Mouse (Mus musculus) limb, embryonic 13.5 days (tissue): ENCODE results near the gene Ccdc60. TPM values are rescaled to one million over a fixed set of nuclear protein-coding genes. Genes with fewer than 3 reads are reported as not detected.

Experiments used
- ATAC-seq: fragments of 200-750 bp; cut with Nextera tagmentation; 2 replicates; pipeline ENCODE4 v1.8.0; 2017; ENCODE audit warnings: low read depth, moderate number of reproducible peaks, moderate TSS enrichment; ENCODE audit not compliant: low FRiP score
- H3K27ac ChIP-seq: fragments of 300-500 bp; sonication (generic); 2 replicates; pipeline ENCODE4 v1.5.1; 2015; ENCODE audit warnings: inconsistent platforms, mild to moderate bottlenecking, moderate library complexity
- H3K27me3 ChIP-seq: fragments of 300-500 bp; sonication (generic); 2 replicates; pipeline ENCODE4 v1.6.1; 2015; ENCODE audit warnings: mild to moderate bottlenecking, inconsistent platforms
- H3K36me3 ChIP-seq: fragments of 300-500 bp; sonication (generic); 2 replicates; pipeline ENCODE4 v1.6.1; 2015; ENCODE audit warnings: inconsistent platforms, mild to moderate bottlenecking, moderate library complexity
- H3K4me1 ChIP-seq: fragments of 300-500 bp; sonication (generic); 2 replicates; pipeline ENCODE4 v1.6.1; 2015; ENCODE audit warnings: inconsistent platforms
- H3K4me2 ChIP-seq: fragments of 300-500 bp; sonication (generic); replicated peaks from 2 replicates; pipeline ENCODE4 v1.6.1; 2015; ENCODE audit warnings: inconsistent platforms, mild to moderate bottlenecking, moderate library complexity
- H3K4me3 ChIP-seq: fragments of 300-500 bp; sonication (generic); 2 replicates; pipeline ENCODE4 v1.5.1; 2015; ENCODE audit warnings: moderate library complexity, mild to moderate bottlenecking, inconsistent platforms
- H3K9ac ChIP-seq: fragments of 300-500 bp; sonication (generic); 2 replicates; pipeline ENCODE4 v1.6.1; 2015; ENCODE audit warnings: mild to moderate bottlenecking, inconsistent platforms
- H3K9me3 ChIP-seq: fragments of 300-500 bp; sonication (generic); 2 replicates; pipeline ENCODE4 v1.6.1; 2016; ENCODE audit warnings: inconsistent platforms
- WGBS: fragments of 180-500 bp; shearing (Covaris S2); methylation state at CpG from one replicate; pipeline ENCODE4 v1.1.7; 2015; 5-methylcytosine and 5-hydroxymethylcytosine counted together
- polyA plus RNA-seq: library from polyadenylated mRNA; unstranded; fragments of >200 nt; fragmentation: Nextera tagmentation; extraction: Ambion mirVana; gene quantifications from 2 replicates; pipeline ENCODE4 v1.2.1, GENCODE M21; 2015

Ccdc60 gene
- polyA plus RNA-seq, 1 experiment from 2014 or later: 1.4 TPM

GRCm38 (mm10) chr5:116269212-116270145 is 19.3 kb downstream of the Ccdc60 start:
- no peak overlapping the region for H3K4me2 ChIP-seq
- ATAC-seq: peak; percentile 30; the same call in 1 of the 2 replicates
- H3K27me3 ChIP-seq: no peaks in the 10 kb centered on the region
- no peaks in the 10 kb centered on the region for H3K36me3 ChIP-seq
- H3K9me3 ChIP-seq: no peaks in the 10 kb centered on the region
- H3K4me3 ChIP-seq: no peak overlapping the region
- H3K27ac ChIP-seq: no peak overlapping the region
- 67% methylated on average over 17 of the region's 17 CpGs for WGBS
- H3K4me1 ChIP-seq: peaks cover 22% of the 10 kb centered on the region
- H3K9ac ChIP-seq: no peak overlapping the region

GRCm38 (mm10) chr5:116262689-116263088 is 26.1 kb downstream of the Ccdc60 start:
- Histone ChIP-seq H3K4me3 (no peak overlapping the region), H3K9me3 (no peaks in the 10 kb centered on the region), H3K27ac (no peak overlapping the region), H3K36me3 (no peaks in the 10 kb centered on the region), H3K9ac (no peak overlapping the region), H3K4me1 (no peaks in the 10 kb centered on the region), H3K27me3 (no peaks in the 10 kb centered on the region), H3K4me2 (no peak overlapping the region)
- ATAC-seq: no peak
- 92% methylated on average over 2 of the region's 2 CpGs for WGBS

GRCm38 (mm10) chr5:116261944-116262343 is 26.8 kb downstream of the Ccdc60 start:
- no peak overlapping the region for H3K27ac ChIP-seq
- WGBS: 91% methylated on average over 5 of the region's 5 CpGs
- no peak overlapping the region for H3K4me2 ChIP-seq
- ATAC-seq: no peak
- H3K27me3 ChIP-seq: no peaks in the 10 kb centered on the region
- no peaks in the 10 kb centered on the region for H3K36me3 ChIP-seq
- no peaks in the 10 kb centered on the region for H3K9me3 ChIP-seq
- no peak overlapping the region for H3K9ac ChIP-seq
- H3K4me3 ChIP-seq: no peak overlapping the region
- H3K4me1 ChIP-seq: no peaks in the 10 kb centered on the region

GRCm38 (mm10) chr5:116260356-116260755 is 28.4 kb downstream of the Ccdc60 start:
- Histone ChIP-seq H3K27ac (no peak overlapping the region), H3K4me1 (no peaks in the 10 kb centered on the region), H3K9me3 (no peaks in the 10 kb centered on the region), H3K4me2 (no peak overlapping the region), H3K27me3 (no peaks in the 10 kb centered on the region), H3K36me3 (no peaks in the 10 kb centered on the region), H3K9ac (no peak overlapping the region), H3K4me3 (no peak overlapping the region)
- 89% methylated on average over 5 of the region's 5 CpGs for WGBS
- ATAC-seq: no peak

- Histone ChIP-seq H3K36me3 (no peaks in the 10 kb centered on the region), H3K4me1 (peaks cover 4% of the 10 kb centered on the region; the same call in 1 of the 2 replicates), H3K4me2 (no peak overlapping the region), H3K27ac (no peak overlapping the region), H3K4me3 (no peak overlapping the region), H3K27me3 (no peaks in the 10 kb centered on the region), H3K9me3 (no peaks in the 10 kb centered on the region), H3K9ac (no peak overlapping the region)
- WGBS: 61% methylated on average over 8 of the region's 8 CpGs
- ATAC-seq: no peak
Measured at GRCm38 (mm10) chr5:116258321-116258860, 30.4 kb downstream of the Ccdc60 start.

- 59% methylated on average over 4 of the region's 4 CpGs for WGBS
- Histone ChIP-seq H3K4me1 (peaks cover 4% of the 10 kb centered on the region; the same call in 1 of the 2 replicates), H3K27ac (no peak overlapping the region), H3K27me3 (no peaks in the 10 kb centered on the region), H3K4me2 (no peak overlapping the region), H3K4me3 (no peak overlapping the region), H3K9ac (no peak overlapping the region), H3K36me3 (no peaks in the 10 kb centered on the region), H3K9me3 (no peaks in the 10 kb centered on the region)
- no peak for ATAC-seq
Measured at GRCm38 (mm10) chr5:116253914-116254313, 34.9 kb downstream of the Ccdc60 start.

- no peak overlapping the region for H3K4me3 ChIP-seq
- H3K27ac ChIP-seq: no peak overlapping the region
- H3K9me3 ChIP-seq: no peaks in the 10 kb centered on the region
- H3K4me1 ChIP-seq: peaks cover 4% of the 10 kb centered on the region; the same call in 1 of the 2 replicates
- WGBS: 86% methylated on average over 6 of the region's 6 CpGs
- no peaks in the 10 kb centered on the region for H3K36me3 ChIP-seq
- H3K4me2 ChIP-seq: no peak overlapping the region
- H3K9ac ChIP-seq: no peak overlapping the region
- ATAC-seq: no peak
- H3K27me3 ChIP-seq: no peaks in the 10 kb centered on the region
Measured at GRCm38 (mm10) chr5:116252186-116252585, 36.6 kb downstream of the Ccdc60 start.

GRCm38 (mm10) chr5:116246642-116247041 is 42.1 kb downstream of the Ccdc60 start:
- 77% methylated on average over 7 of the region's 7 CpGs for WGBS
- Histone ChIP-seq H3K36me3 (no peaks in the 10 kb centered on the region), H3K4me2 (no peak overlapping the region), H3K4me3 (no peak overlapping the region), H3K27ac (no peak overlapping the region), H3K4me1 (0 out of 2 replicates have a peak, but pooled peaks cover 4% of the 10 kb centered on the region), H3K9ac (no peak overlapping the region), H3K27me3 (0 out of 2 replicates have a peak, but pooled peaks cover 2% of the 10 kb centered on the region), H3K9me3 (no peaks in the 10 kb centered on the region)
- no peak for ATAC-seq

- Histone ChIP-seq H3K9me3 (no peaks in the 10 kb centered on the region), H3K4me3 (no peak overlapping the region), H3K4me2 (no peak overlapping the region), H3K4me1 (peaks cover 12% of the 10 kb centered on the region), H3K36me3 (no peaks in the 10 kb centered on the region), H3K27me3 (peaks cover 6% of the 10 kb centered on the region; the same call in 1 of the 2 replicates), H3K9ac (no peak overlapping the region), H3K27ac (no peak overlapping the region)
- no peak for ATAC-seq
- WGBS: 73% methylated on average over 3 of the region's 3 CpGs
Measured at GRCm38 (mm10) chr5:116244476-116244875, 44.3 kb downstream of the Ccdc60 start.

GRCm38 (mm10) chr5:116243622-116244021 is 45.2 kb downstream of the Ccdc60 start:
- ATAC-seq: no peak
- 74% methylated on average over 9 of the region's 9 CpGs for WGBS

GRCm38 (mm10) chr5:116231841-116232643 is 56.7 kb downstream of the Ccdc60 start:
- 16% methylated on average over 19 of the region's 19 CpGs for WGBS
- peak overlapping the region; percentile 47 for H3K4me2 ChIP-seq
- no peaks in the 10 kb centered on the region for H3K36me3 ChIP-seq
- peak; percentile 48; the same call in 1 of the 2 replicates for ATAC-seq
- no peak overlapping the region for H3K4me3 ChIP-seq
- H3K4me1 ChIP-seq: peaks cover 16% of the 10 kb centered on the region
- no peak overlapping the region for H3K9ac ChIP-seq
- no peak overlapping the region for H3K27ac ChIP-seq
- H3K9me3 ChIP-seq: no peaks in the 10 kb centered on the region
- H3K27me3 ChIP-seq: 0 out of 2 replicates have a peak, but pooled peaks cover 5% of the 10 kb centered on the region

More at GRCm38 (mm10) chr5:116243622-116244021, 45.2 kb downstream of the Ccdc60 start:
- no peak overlapping the region for H3K27ac ChIP-seq
- H3K4me3 ChIP-seq: no peak overlapping the region
- peaks cover 12% of the 10 kb centered on the region for H3K4me1 ChIP-seq
- H3K36me3 ChIP-seq: no peaks in the 10 kb centered on the region
- no peak overlapping the region for H3K4me2 ChIP-seq
- no peaks in the 10 kb centered on the region for H3K9me3 ChIP-seq
- no peak overlapping the region for H3K9ac ChIP-seq
- H3K27me3 ChIP-seq: peaks cover 6% of the 10 kb centered on the region; the same call in 1 of the 2 replicates
